Mouse (Mus musculus) natural killer cell, adult 2 months (primary cell): ENCODE data around the gene Arid2.
A peak's percentile ranks its signal among the peaks of the same experiment; 100 is the strongest.

ENCODE experiments used
- DNase-seq, 2 experiments: peaks; one replicate each; pipeline ENCODE4 v3.0.0; 2022; ENCODE audit warnings: low spot score in 2 of 2

The Arid2 gene

GRCm38 (mm10) chr15:96344591-96345285 is 57.4 kb downstream of the Arid2 start:
- no peak for DNase-seq

GRCm38 (mm10) chr15:96345312-96345849 is 58.1 kb downstream of the Arid2 start:
- no peak for DNase-seq

- DNase-seq, result no peak
Measured at GRCm38 (mm10) chr15:96351432-96351831, 64.1 kb downstream of the Arid2 start.

- DNase-seq, result no peak
Measured at GRCm38 (mm10) chr15:96358871-96359270, 71.6 kb downstream of the Arid2 start.

- DNase-seq, result no peak
Measured at GRCm38 (mm10) chr15:96360614-96361013, 73.3 kb downstream of the Arid2 start.

- no peak for DNase-seq
Measured at GRCm38 (mm10) chr15:96365351-96365750, 78.0 kb downstream of the Arid2 start.

- no peak for DNase-seq
Measured at GRCm38 (mm10) chr15:96366176-96366963, 79.1 kb downstream of the Arid2 start.

GRCm38 (mm10) chr15:96371311-96371710 is 84.0 kb downstream of the Arid2 start:
- no peak for DNase-seq

- DNase-seq, result no peak
Measured at GRCm38 (mm10) chr15:96372628-96373027, 85.3 kb downstream of the Arid2 start.

- DNase-seq, result no peak
Measured at GRCm38 (mm10) chr15:96373161-96373560, 85.8 kb downstream of the Arid2 start.

- no peak for DNase-seq
Measured at GRCm38 (mm10) chr15:96376214-96376613, 88.9 kb downstream of the Arid2 start.

- peak; percentile 68 to 86 for DNase-seq
Measured at GRCm38 (mm10) chr15:96377263-96377662, 89.9 kb downstream of the Arid2 start.

GRCm38 (mm10) chr15:96377701-96378100 is 90.4 kb downstream of the Arid2 start:
- peak in 1 of 2 experiments; percentile 6 for DNase-seq

GRCm38 (mm10) chr15:96382223-96382622 is 94.9 kb downstream of the Arid2 start:
- no peak for DNase-seq

- no peak for DNase-seq
Measured at GRCm38 (mm10) chr15:96388565-96388964, 101.2 kb downstream of the Arid2 start.

GRCm38 (mm10) chr15:96392878-96393277 is 105.6 kb downstream of the Arid2 start:
- no peak for DNase-seq

GRCm38 (mm10) chr15:96395071-96395470 is 107.8 kb downstream of the Arid2 start:
- no peak for DNase-seq

GRCm38 (mm10) chr15:96396641-96397344 is 109.5 kb downstream of the Arid2 start:
- DNase-seq, result no peak

- no peak for DNase-seq
Measured at GRCm38 (mm10) chr15:96398333-96398732, 111.0 kb downstream of the Arid2 start.

GRCm38 (mm10) chr15:96405548-96405947 is 118.2 kb downstream of the Arid2 start:
- DNase-seq, result no peak

GRCm38 (mm10) chr15:96406253-96406652 is 118.9 kb downstream of the Arid2 start:
- no peak for DNase-seq

- no peak for DNase-seq
Measured at GRCm38 (mm10) chr15:96407151-96407550, 119.8 kb downstream of the Arid2 start.
